Mouse (Mus musculus) ES-E14 (cell line): Measurements from ENCODE around the gene Slco2b1. TPM values are rescaled to one million over a fixed set of nuclear protein-coding genes. Genes with fewer than 3 reads are reported as not detected.

Source experiments
- DNase-seq: peaks from one replicate; pipeline ENCODE4 v3.0.0-alpha.2; 2013; ENCODE audit warnings: low read depth, low spot score
- H3K27ac ChIP-seq: 2 replicates; pipeline ENCODE4 v1.5.1; 2012; ENCODE audit warnings: low read depth, mild to moderate bottlenecking, low read length, moderate library complexity, mixed read lengths; ENCODE audit not compliant: poor library complexity, insufficient read depth, severe bottlenecking
- H3K36me3 ChIP-seq: 2 replicates; pipeline ENCODE4 v1.6.1; 2012; ENCODE audit warnings: mild to moderate bottlenecking, low read length, moderate library complexity, mixed read lengths; ENCODE audit not compliant: control insufficient read depth, poor library complexity, insufficient read depth, severe bottlenecking
- H3K4me1 ChIP-seq, 2 experiments: fragments of 150-350 bp in 1 of 2; sonication (generic) in 1 of 2; 2 replicates each; pipeline ENCODE4 v1.6.1; 2012; ENCODE audit warnings: low read length in 2 of 2, mild to moderate bottlenecking in 1 of 2, mixed read lengths in 1 of 2; ENCODE audit not compliant: control insufficient read depth in 2 of 2, insufficient read depth in 2 of 2, poor library complexity in 1 of 2
- H3K4me3 ChIP-seq, 2 experiments: fragments of 150-350 bp in 1 of 2; sonication (generic) in 1 of 2; 2 replicates each; pipeline ENCODE4 v1.5.1; 2012; ENCODE audit warnings: low read length in 2 of 2, low read depth in 1 of 2, mild to moderate bottlenecking in 1 of 2, mixed read lengths in 1 of 2; ENCODE audit not compliant: insufficient read depth in 1 of 2, poor library complexity in 1 of 2, severe bottlenecking in 1 of 2
- H3K9ac ChIP-seq: 2 replicates; pipeline ENCODE4 v1.6.1; 2012; ENCODE audit warnings: low read depth, mild to moderate bottlenecking, low read length, mixed read lengths; ENCODE audit not compliant: poor library complexity, insufficient read depth, severe bottlenecking
- H3K9me3 ChIP-seq: fragments of 150-350 bp; sonication (generic); 2 replicates; pipeline ENCODE4 v1.6.1; 2012; ENCODE audit warnings: low read depth, mild to moderate bottlenecking, low read length; ENCODE audit not compliant: control insufficient read depth, insufficient read depth
- CHD2 ChIP-seq: IDR thresholded peaks from 2 replicates; pipeline ENCODE4 v1.6.1; 2014; ENCODE audit warnings: mild to moderate bottlenecking, low read depth, low read length, inconsistent platforms
- HCFC1 ChIP-seq: IDR thresholded peaks from 2 replicates; pipeline ENCODE4 v1.6.1; 2012; ENCODE audit warnings: low read length, inconsistent platforms, borderline replicate concordance; ENCODE audit not compliant: insufficient read depth
- MAFK ChIP-seq: IDR thresholded peaks from 2 replicates; pipeline ENCODE4 v1.6.1; 2014; ENCODE audit warnings: mild to moderate bottlenecking, low read depth, low read length, inconsistent platforms; ENCODE audit not compliant: insufficient read depth
- ZC3H11A ChIP-seq: IDR thresholded peaks from 2 replicates; pipeline ENCODE4 v1.6.1; 2012; ENCODE audit warnings: low read depth, mild to moderate bottlenecking, inconsistent platforms, low read length, borderline replicate concordance
- ZNF384 ChIP-seq: IDR thresholded peaks from 2 replicates; pipeline ENCODE4 v1.6.1; 2012; ENCODE audit warnings: low read depth, low read length, inconsistent platforms
- in situ Hi-C, 2 experiments: fragments of 600-800 bp; cut with MboI; formaldehyde crosslinking; loops; one replicate each; pipeline ENCODE4 v1.15.1; 2025; ENCODE audit warnings: low sequenced_read_pairs in 2 of 2, inconsistent platforms in 1 of 2; ENCODE audit not compliant: unreplicated experiment in 2 of 2
- total RNA-seq: library from RNA; depleted of rRNA; stranded (reverse); fragments of 300-350 nt; gene quantifications from 2 replicates; pipeline ENCODE4 v1.2.3, GENCODE M21; 2012

The Slco2b1 gene
- total RNA-seq, 1 experiment: 0.45 TPM

GRCm38 (mm10) chr7:99708301-99708721, 2.8 kb downstream of the Slco2b1 start:
- no peak overlapping the region for H3K27ac ChIP-seq
- H3K4me1 ChIP-seq: no peaks in the 10 kb centered on the region
- TF ChIP-seq ZNF384 (no peak), HCFC1 (no peak), ZC3H11A (no peak), CHD2 (no peak), MAFK (no peak)
- no peak overlapping the region for H3K9ac ChIP-seq
- no peaks in the 10 kb centered on the region for H3K9me3 ChIP-seq
- H3K36me3 ChIP-seq: no peaks in the 10 kb centered on the region
- DNase-seq: no peak
- in situ Hi-C loops: no loop called here
- H3K4me3 ChIP-seq: no peak overlapping the region

GRCm38 (mm10) chr7:99707671-99708070, 3.5 kb downstream of the Slco2b1 start:
- Histone ChIP-seq H3K9ac (no peak overlapping the region), H3K4me3 (no peak overlapping the region), H3K4me1 (no peaks in the 10 kb centered on the region), H3K9me3 (no peaks in the 10 kb centered on the region), H3K36me3 (no peaks in the 10 kb centered on the region), H3K27ac (no peak overlapping the region)
- in situ Hi-C loops: no loop called here
- no peak for TF ChIP-seq HCFC1
- TF ChIP-seq ZNF384: no peak
- TF ChIP-seq CHD2: no peak
- no peak for TF ChIP-seq ZC3H11A
- no peak for TF ChIP-seq MAFK
- DNase-seq: no peak

- DNase-seq: no peak
- no peaks in the 10 kb centered on the region for H3K36me3 ChIP-seq
- no peaks in the 10 kb centered on the region for H3K4me1 ChIP-seq
- TF ChIP-seq ZNF384 (no peak), MAFK (no peak), ZC3H11A (no peak), CHD2 (no peak), HCFC1 (no peak)
- H3K9ac ChIP-seq: no peak overlapping the region
- H3K4me3 ChIP-seq: no peak overlapping the region
- no peaks in the 10 kb centered on the region for H3K9me3 ChIP-seq
- in situ Hi-C loops: no loop called here
- no peak overlapping the region for H3K27ac ChIP-seq
These were observed 4.0 kb downstream of the Slco2b1 start for GRCm38 (mm10) chr7:99707038-99707595.

GRCm38 (mm10) chr7:99706341-99707037, 4.7 kb downstream of the Slco2b1 start:
- no peak for DNase-seq
- no peak overlapping the region for H3K4me3 ChIP-seq
- no peaks in the 10 kb centered on the region for H3K9me3 ChIP-seq
- in situ Hi-C loops: no loop called here
- H3K36me3 ChIP-seq: no peaks in the 10 kb centered on the region
- no peaks in the 10 kb centered on the region for H3K4me1 ChIP-seq
- no peak overlapping the region for H3K9ac ChIP-seq
- H3K27ac ChIP-seq: no peak overlapping the region
- TF ChIP-seq CHD2 (no peak), HCFC1 (no peak), MAFK (no peak), ZNF384 (no peak), ZC3H11A (no peak)
